Mouse (Mus musculus) limb, embryonic 10.5 days (tissue): ENCODE measurements around the gene Arfgef2. TPM values are rescaled to one million over a fixed set of nuclear protein-coding genes. Genes with fewer than 3 reads are reported as not detected.

Experiments
- DNase-seq: peaks from one replicate; pipeline ENCODE4 v3.0.0-alpha.2; 2017; ENCODE audit warnings: low spot score
- H3K27ac ChIP-seq: fragments of 300-500 bp; sonication (generic); 2 replicates; pipeline ENCODE4 v1.5.1; 2016; ENCODE audit warnings: mild to moderate bottlenecking
- H3K27me3 ChIP-seq: fragments of 300-500 bp; sonication (generic); 2 replicates; pipeline ENCODE4 v1.6.1; 2016; ENCODE audit warnings: low read depth, mild to moderate bottlenecking; ENCODE audit not compliant: poor library complexity, severe bottlenecking
- H3K36me3 ChIP-seq: fragments of 300-500 bp; sonication (generic); 2 replicates; pipeline ENCODE4 v1.6.1; 2016; ENCODE audit warnings: mild to moderate bottlenecking, moderate library complexity
- H3K4me1 ChIP-seq: fragments of 300-500 bp; sonication (generic); 2 replicates; pipeline ENCODE4 v1.6.1; 2016
- H3K4me3 ChIP-seq: fragments of 300-500 bp; sonication (generic); 2 replicates; pipeline ENCODE4 v1.5.1; 2016; ENCODE audit warnings: mild to moderate bottlenecking, moderate library complexity
- H3K9me3 ChIP-seq: fragments of 300-500 bp; sonication (generic); replicated peaks from 2 replicates; pipeline ENCODE4 v1.6.1; 2016; ENCODE audit warnings: mild to moderate bottlenecking
- WGBS: fragments of 180-500 bp; shearing (Covaris S2); methylation state at CpG from one replicate; pipeline ENCODE4 v1.1.7; 2016; 5-methylcytosine and 5-hydroxymethylcytosine counted together
- polyA plus RNA-seq: library from polyadenylated mRNA; unstranded; fragments of >200 nt; fragmentation: Nextera tagmentation; extraction: Ambion mirVana; gene quantifications from 2 replicates; pipeline ENCODE4 v1.2.1, GENCODE M21; 2016

The Arfgef2 gene
- polyA plus RNA-seq, 1 experiment from 2014 or later = 5.2 TPM

- no peak for DNase-seq
- Histone ChIP-seq H3K27ac (no peak overlapping the region), H3K27me3 (no peaks in the 10 kb centered on the region), H3K36me3 (peaks cover 9% of the 10 kb centered on the region; the same call in 1 of the 2 replicates), H3K4me3 (no peak overlapping the region), H3K9me3 (no peaks in the 10 kb centered on the region), H3K4me1 (peaks cover 9% of the 10 kb centered on the region; the same call in 1 of the 2 replicates)
- WGBS = 90% methylated on average over 9 of the region's 9 CpGs
These were observed 13.2 kb downstream of the Arfgef2 start for GRCm38 (mm10) chr2:166818463-166819143.

- 91% methylated on average over 8 of the region's 8 CpGs for WGBS
- Histone ChIP-seq H3K36me3 (peaks cover 9% of the 10 kb centered on the region; the same call in 1 of the 2 replicates), H3K4me3 (no peak overlapping the region), H3K27me3 (no peaks in the 10 kb centered on the region), H3K9me3 (no peaks in the 10 kb centered on the region), H3K4me1 (peaks cover 9% of the 10 kb centered on the region; the same call in 1 of the 2 replicates), H3K27ac (no peak overlapping the region)
- DNase-seq = no peak
These were observed 14.5 kb downstream of the Arfgef2 start for GRCm38 (mm10) chr2:166819849-166820248.

DNA sequence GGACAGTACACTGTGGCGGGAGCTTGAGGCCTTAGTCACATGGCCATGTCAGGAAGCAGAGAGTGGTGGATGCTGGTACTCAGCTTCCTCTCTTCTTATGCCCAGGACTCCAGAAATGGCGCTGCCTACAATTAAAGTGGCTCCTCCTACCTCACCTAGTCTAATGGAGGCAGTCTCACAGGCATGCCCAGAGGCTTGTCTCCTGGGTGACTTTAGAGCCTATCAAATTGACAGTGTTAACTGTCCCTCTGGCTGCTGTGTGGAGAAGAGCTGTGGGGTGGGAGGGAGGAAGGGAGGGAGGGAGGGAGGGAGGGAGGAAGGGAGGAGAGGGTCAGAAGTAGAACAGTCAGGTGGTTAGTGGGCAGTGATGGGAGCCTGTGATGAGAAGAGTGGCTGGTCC lies 15.5 kb downstream of the Arfgef2 start:
- H3K27ac ChIP-seq = no peak overlapping the region
- WGBS = 56% methylated on average over 2 of the region's 2 CpGs
- no peak for DNase-seq
- no peaks in the 10 kb centered on the region for H3K27me3 ChIP-seq
- no peaks in the 10 kb centered on the region for H3K9me3 ChIP-seq
- peaks cover 9% of the 10 kb centered on the region; the same call in 1 of the 2 replicates for H3K4me1 ChIP-seq
- no peak overlapping the region for H3K4me3 ChIP-seq
- H3K36me3 ChIP-seq = peaks cover 9% of the 10 kb centered on the region; the same call in 1 of the 2 replicates

DNA sequence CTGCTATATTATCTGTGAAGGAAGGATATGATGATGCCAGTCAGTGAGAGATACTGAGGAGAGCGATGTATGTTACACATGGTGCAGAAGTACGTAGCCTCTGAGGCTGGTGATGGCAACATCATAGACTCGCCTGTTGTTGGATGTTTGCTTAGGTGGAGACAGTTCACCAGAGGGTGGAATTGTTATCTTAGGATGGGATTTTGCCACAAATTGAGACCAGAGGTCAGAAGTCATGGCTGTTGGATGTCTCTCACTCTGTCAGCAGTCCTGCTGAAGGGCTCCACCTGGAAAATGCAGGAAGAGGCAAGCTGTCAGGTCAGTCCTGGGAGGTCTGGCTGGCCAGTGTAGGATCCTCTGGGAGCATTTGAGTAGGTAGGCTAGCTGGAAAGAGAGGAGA lies 16.0 kb downstream of the Arfgef2 start:
- Histone ChIP-seq H3K27me3 (no peaks in the 10 kb centered on the region), H3K4me3 (no peak overlapping the region), H3K9me3 (no peaks in the 10 kb centered on the region), H3K36me3 (peaks cover 9% of the 10 kb centered on the region; the same call in 1 of the 2 replicates), H3K27ac (no peak overlapping the region), H3K4me1 (peaks cover 9% of the 10 kb centered on the region; the same call in 1 of the 2 replicates)
- WGBS = 97% methylated on average over 3 of the region's 3 CpGs
- DNase-seq = no peak

DNA sequence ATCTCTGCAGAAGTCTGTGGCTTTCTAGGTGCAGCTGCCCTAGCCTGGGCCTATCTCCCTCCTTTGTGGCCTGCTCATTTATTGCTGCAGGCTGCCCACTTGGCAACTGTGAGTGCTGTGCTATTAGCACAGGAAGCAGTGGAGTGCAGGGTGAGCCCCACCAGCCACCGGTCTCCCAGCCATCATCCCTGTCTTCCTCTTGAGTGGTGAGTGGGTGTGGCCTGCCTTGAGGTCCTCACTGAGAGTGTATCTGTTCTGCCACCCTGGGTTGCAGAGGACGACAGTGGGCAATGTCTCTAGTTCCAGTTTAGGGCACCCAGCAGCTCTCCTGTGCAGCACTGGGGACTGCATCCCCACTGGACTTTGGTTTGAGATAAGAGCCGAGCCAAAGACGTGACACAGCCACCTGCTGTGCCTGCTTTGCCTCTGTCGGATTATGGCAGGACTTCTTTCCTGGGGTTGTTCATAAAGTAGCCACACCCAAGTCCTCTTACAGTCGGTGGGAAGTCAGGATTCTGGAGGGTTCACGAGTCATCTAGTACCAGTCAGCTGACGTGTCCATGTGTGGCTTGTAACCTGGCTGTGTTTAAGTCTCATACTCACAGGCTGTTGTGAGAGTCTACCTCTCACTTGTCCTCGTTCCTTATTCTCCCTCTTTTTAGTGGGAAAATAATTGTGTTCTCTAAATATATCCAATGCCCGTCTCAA lies 16.9 kb downstream of the Arfgef2 start:
- WGBS = 76% methylated on average over 10 of the region's 10 CpGs
- Histone ChIP-seq H3K9me3 (no peaks in the 10 kb centered on the region), H3K27ac (no peak overlapping the region), H3K27me3 (no peaks in the 10 kb centered on the region), H3K4me1 (peaks cover 9% of the 10 kb centered on the region; the same call in 1 of the 2 replicates), H3K36me3 (peaks cover 9% of the 10 kb centered on the region; the same call in 1 of the 2 replicates), H3K4me3 (no peak overlapping the region)
- DNase-seq = no peak

DNA sequence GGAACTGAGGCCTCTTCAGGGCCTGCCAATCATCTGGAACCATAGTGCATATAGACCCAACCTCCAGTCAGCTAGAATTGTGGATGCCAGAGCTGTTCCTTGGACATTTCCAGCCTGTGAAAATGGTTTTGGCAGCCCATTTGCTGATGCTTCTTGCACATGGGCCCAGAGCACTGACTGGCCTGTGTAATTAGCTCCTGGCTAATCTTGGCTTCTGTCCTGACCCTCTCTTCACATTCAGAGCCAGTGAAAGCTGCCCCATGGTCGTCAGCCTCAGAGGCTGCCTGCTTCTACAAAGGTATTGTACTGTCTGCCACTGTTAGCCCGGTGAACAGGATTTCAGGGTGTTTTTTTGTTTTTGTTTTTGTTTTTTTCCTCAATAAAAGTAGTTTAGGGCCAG lies 17.5 kb downstream of the Arfgef2 start:
- no peak for DNase-seq
- Histone ChIP-seq H3K27me3 (no peaks in the 10 kb centered on the region), H3K36me3 (peaks cover 5% of the 10 kb centered on the region; the same call in 1 of the 2 replicates), H3K27ac (no peak overlapping the region), H3K9me3 (no peaks in the 10 kb centered on the region), H3K4me1 (peaks cover 9% of the 10 kb centered on the region; the same call in 1 of the 2 replicates), H3K4me3 (no peak overlapping the region)
- 83% methylated on average over 2 of the region's 2 CpGs for WGBS

DNA sequence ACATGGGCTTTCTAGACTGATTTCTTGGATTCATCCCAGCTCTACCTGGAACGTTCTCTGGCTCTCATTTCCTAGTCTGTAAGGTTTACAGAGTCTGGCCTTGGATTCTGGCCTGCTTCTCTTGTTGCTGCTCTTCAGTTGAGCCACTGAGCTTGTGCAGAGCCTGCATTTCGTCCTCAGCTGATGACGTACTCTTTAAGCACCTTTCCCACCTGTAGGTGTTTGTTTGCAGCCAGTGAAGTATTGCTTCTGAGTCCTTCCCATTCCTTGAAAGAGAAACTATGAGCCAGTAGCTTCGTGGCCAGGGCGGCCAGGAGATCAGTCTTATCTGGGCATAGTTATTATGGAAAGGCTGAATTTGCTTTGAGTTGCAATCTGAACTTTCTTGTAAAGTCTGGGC lies 19.0 kb downstream of the Arfgef2 start:
- Histone ChIP-seq H3K4me1 (peaks cover 9% of the 10 kb centered on the region; the same call in 1 of the 2 replicates), H3K9me3 (no peaks in the 10 kb centered on the region), H3K27ac (no peak overlapping the region), H3K27me3 (no peaks in the 10 kb centered on the region), H3K36me3 (peaks cover 5% of the 10 kb centered on the region; the same call in 1 of the 2 replicates), H3K4me3 (no peak overlapping the region)
- DNase-seq = no peak
- WGBS = 94% methylated on average over 5 of the region's 5 CpGs

DNA sequence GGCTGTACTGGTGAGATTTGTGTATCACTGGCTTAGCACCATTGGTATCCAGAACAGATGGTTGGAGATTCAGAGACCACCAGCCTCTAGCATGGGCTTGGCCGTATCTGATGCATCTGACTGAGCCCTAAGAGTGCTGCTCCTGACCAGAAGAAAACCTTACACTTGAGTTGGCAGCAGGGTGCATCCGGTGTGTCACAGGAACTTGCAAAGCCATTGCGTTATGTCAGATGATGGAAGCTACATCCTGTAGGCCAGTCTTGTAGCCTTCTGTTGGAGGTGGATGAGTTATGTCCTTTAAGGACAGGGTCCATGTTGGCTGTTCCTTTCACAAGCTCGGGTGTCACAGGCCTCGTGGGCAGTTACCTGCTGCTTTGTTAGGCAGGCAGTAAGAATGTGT lies 19.6 kb downstream of the Arfgef2 start:
- no peak overlapping the region for H3K4me3 ChIP-seq
- WGBS = 93% methylated on average over 5 of the region's 5 CpGs
- no peaks in the 10 kb centered on the region for H3K27me3 ChIP-seq
- peaks cover 5% of the 10 kb centered on the region; the same call in 1 of the 2 replicates for H3K36me3 ChIP-seq
- H3K4me1 ChIP-seq = peaks cover 9% of the 10 kb centered on the region; the same call in 1 of the 2 replicates
- no peak overlapping the region for H3K27ac ChIP-seq
- no peak for DNase-seq
- H3K9me3 ChIP-seq = no peaks in the 10 kb centered on the region

- Histone ChIP-seq H3K27ac (no peak overlapping the region), H3K4me1 (0 out of 2 replicates have a peak, but pooled peaks cover 7% of the 10 kb centered on the region), H3K27me3 (no peaks in the 10 kb centered on the region), H3K9me3 (no peaks in the 10 kb centered on the region), H3K36me3 (peaks cover 5% of the 10 kb centered on the region; the same call in 1 of the 2 replicates), H3K4me3 (no peak overlapping the region)
- DNase-seq = no peak
- WGBS = 87% methylated on average over 8 of the region's 8 CpGs
These were observed 21.3 kb downstream of the Arfgef2 start for GRCm38 (mm10) chr2:166826491-166827224.

DNA sequence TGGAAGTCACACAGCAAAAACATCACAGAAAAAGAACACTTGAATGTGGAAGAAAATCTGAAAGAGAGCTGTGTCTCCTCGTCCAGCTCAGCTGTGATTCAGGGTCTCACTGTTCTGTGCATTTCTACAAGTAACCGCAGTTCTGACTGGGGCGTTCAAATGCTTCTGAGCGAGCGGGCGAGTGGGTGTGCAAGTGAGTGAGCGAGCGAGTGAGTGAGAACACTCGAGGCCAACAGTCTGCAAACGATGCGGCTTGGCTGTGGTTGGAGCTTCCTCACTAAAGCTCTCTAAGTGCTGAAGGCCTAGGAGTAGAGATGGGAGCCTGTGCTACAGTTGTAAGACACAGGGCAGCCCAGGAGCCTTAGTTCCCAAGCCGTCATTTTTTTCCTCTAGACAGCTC lies 22.9 kb downstream of the Arfgef2 start:
- H3K27me3 ChIP-seq = no peaks in the 10 kb centered on the region
- DNase-seq = no peak
- 92% methylated on average over 12 of the region's 12 CpGs for WGBS

GRCm38 (mm10) chr2:166830350-166830749 lies 25.0 kb downstream of the Arfgef2 start:
- no peak for DNase-seq

More for the DNA sequence above, 22.9 kb downstream of the Arfgef2 start:
- Histone ChIP-seq H3K27ac (no peak overlapping the region), H3K9me3 (no peaks in the 10 kb centered on the region), H3K36me3 (peaks cover 5% of the 10 kb centered on the region; the same call in 1 of the 2 replicates), H3K4me3 (no peak overlapping the region), H3K4me1 (0 out of 2 replicates have a peak, but pooled peaks cover 3% of the 10 kb centered on the region)

DNA sequence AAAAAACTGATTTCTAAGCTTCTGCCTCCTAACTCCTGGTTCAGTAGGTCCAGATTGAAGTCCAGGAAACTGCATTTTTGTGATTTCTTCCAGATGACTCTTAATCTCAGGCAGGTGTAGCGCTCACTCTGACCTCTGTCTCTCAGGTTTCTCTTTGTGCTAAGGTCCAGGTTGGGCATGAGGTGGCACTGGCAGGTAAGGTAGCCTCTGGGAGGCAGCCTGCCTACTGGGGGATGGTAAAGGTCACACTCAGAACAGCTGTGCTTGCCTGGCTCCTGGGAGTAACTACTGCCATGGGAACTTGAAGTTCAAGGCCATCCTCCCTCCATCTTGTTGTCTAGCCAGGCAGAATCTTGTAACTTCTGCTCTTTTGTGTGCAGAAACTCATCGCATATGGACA lies 28.7 kb downstream of the Arfgef2 start:
- Histone ChIP-seq H3K9me3 (no peaks in the 10 kb centered on the region), H3K4me1 (peaks cover 12% of the 10 kb centered on the region; the same call in 1 of the 2 replicates), H3K27ac (no peak overlapping the region), H3K4me3 (no peak overlapping the region), H3K36me3 (peaks cover 31% of the 10 kb centered on the region), H3K27me3 (no peaks in the 10 kb centered on the region)
- 97% methylated on average over 2 of the region's 2 CpGs for WGBS
- no peak for DNase-seq

More at GRCm38 (mm10) chr2:166830350-166830749, 25.0 kb downstream of the Arfgef2 start:
- Histone ChIP-seq H3K9me3 (no peaks in the 10 kb centered on the region), H3K27me3 (no peaks in the 10 kb centered on the region), H3K4me3 (no peak overlapping the region), H3K27ac (no peak overlapping the region), H3K4me1 (peaks cover 12% of the 10 kb centered on the region; the same call in 1 of the 2 replicates), H3K36me3 (peaks cover 15% of the 10 kb centered on the region; the same call in 1 of the 2 replicates)
- 85% methylated on average over 5 of the region's 5 CpGs for WGBS
